Mouse (Mus musculus) MEL (cell line): ENCODE measurements around the gene Lgi1. TPM values are rescaled to one million over a fixed set of nuclear protein-coding genes. Genes with fewer than 3 reads are reported as not detected.
A peak's percentile ranks its signal among the peaks of the same experiment; 100 is the strongest.

Experiments used
- DNase-seq: peaks from one replicate; pipeline ENCODE4 v3.0.0; 2011; ENCODE audit warnings: low read depth, low spot score
- H3K27ac ChIP-seq: 2 replicates; pipeline ENCODE4 v1.5.1; 2012; ENCODE audit warnings: low read depth, mild to moderate bottlenecking, control low read depth, low read length, moderate library complexity; ENCODE audit not compliant: control insufficient read depth
- H3K27me3 ChIP-seq, 2 experiments: fragments of 150-350 bp in 1 of 2; sonication (generic) in 1 of 2; 2 replicates each; pipeline ENCODE4 v1.6.1; 2012; ENCODE audit warnings: low read length in 2 of 2, mild to moderate bottlenecking in 2 of 2, improper control_type of control experiment in 1 of 2, moderate library complexity in 1 of 2; ENCODE audit not compliant: insufficient read depth in 2 of 2, control insufficient read depth in 1 of 2
- H3K36me3 ChIP-seq, 2 experiments: 2 replicates each; pipeline ENCODE4 v1.6.1; 2012 to 2014; ENCODE audit warnings: low read length in 2 of 2, improper control_type of control experiment in 1 of 2, inconsistent platforms in 1 of 2, mild to moderate bottlenecking in 1 of 2; ENCODE audit not compliant: insufficient read depth in 2 of 2, control insufficient read depth in 1 of 2
- H3K4me1 ChIP-seq, 2 experiments: fragments of 150-350 bp in 1 of 2; sonication (generic) in 1 of 2; 2 replicates each; pipeline ENCODE4 v1.6.1; 2012; ENCODE audit warnings: low read length in 2 of 2, improper control_type of control experiment in 1 of 2, mild to moderate bottlenecking in 1 of 2; ENCODE audit not compliant: insufficient read depth in 2 of 2, control insufficient read depth in 1 of 2
- H3K4me3 ChIP-seq, 2 experiments: fragments of 150-350 bp in 1 of 2; sonication (generic) in 1 of 2; 2 replicates each; pipeline ENCODE4 v1.5.1; 2012; ENCODE audit warnings: low read depth in 2 of 2, low read length in 2 of 2, mild to moderate bottlenecking in 2 of 2, moderate library complexity in 2 of 2, control low read depth in 1 of 2, improper control_type of control experiment in 1 of 2; ENCODE audit not compliant: control insufficient read depth in 1 of 2, insufficient read depth in 1 of 2
- H3K79me2 ChIP-seq: 2 replicates; pipeline ENCODE4 v1.6.1; 2012; ENCODE audit warnings: mild to moderate bottlenecking, low read length, moderate library complexity; ENCODE audit not compliant: control insufficient read depth, poor library complexity, insufficient read depth
- H3K9ac ChIP-seq: 2 replicates; pipeline ENCODE4 v1.6.1; 2012; ENCODE audit warnings: low read depth, mild to moderate bottlenecking, control low read depth, low read length, moderate library complexity; ENCODE audit not compliant: control insufficient read depth, poor library complexity, severe bottlenecking
- H3K9me3 ChIP-seq: fragments of 150-350 bp; sonication (generic); replicated peaks from 2 replicates; pipeline ENCODE4 v1.6.1; 2012; ENCODE audit warnings: mild to moderate bottlenecking, low read length, improper control_type of control experiment, moderate library complexity; ENCODE audit not compliant: insufficient read depth
- BHLHE40 ChIP-seq: IDR thresholded peaks from 2 replicates; pipeline ENCODE4 v1.6.1; 2012; ENCODE audit warnings: low read depth, mild to moderate bottlenecking, inconsistent platforms, low read length, improper control_type of control experiment, borderline replicate concordance
- CHD1 ChIP-seq: IDR thresholded peaks from 2 replicates; pipeline ENCODE4 v1.6.1; 2012; ENCODE audit warnings: low read depth, mild to moderate bottlenecking, inconsistent platforms, low read length, improper control_type of control experiment
- CTCF ChIP-seq, 3 experiments: IDR thresholded peaks in 2 of 3; conservative IDR thresholded peaks in 1 of 3; 2 replicates each; pipeline ENCODE4 v1.5.1; 2011 to 2012; ENCODE audit warnings: low read length in 3 of 3, low read depth in 2 of 3, mild to moderate bottlenecking in 2 of 3, improper control_type of control experiment in 1 of 3, inconsistent platforms in 1 of 3, mixed read lengths in 1 of 3, moderate library complexity in 1 of 3; ENCODE audit not compliant: control insufficient read depth in 1 of 3, insufficient read depth in 1 of 3, poor library complexity in 1 of 3, severe bottlenecking in 1 of 3
- EP300 ChIP-seq, 2 experiments: IDR thresholded peaks; 2 replicates each; pipeline ENCODE4 v1.6.1; 2011; ENCODE audit warnings: improper control_type of control experiment in 2 of 2, low read length in 2 of 2, low read depth in 1 of 2, mild to moderate bottlenecking in 1 of 2
- ETS1 ChIP-seq: IDR thresholded peaks from 2 replicates; pipeline ENCODE4 v1.6.1; 2012; ENCODE audit warnings: low read depth, mild to moderate bottlenecking, inconsistent platforms, low read length, improper control_type of control experiment, moderate library complexity
- GABPA ChIP-seq: IDR thresholded peaks from 2 replicates; pipeline ENCODE4 v1.6.1; 2012; ENCODE audit warnings: low read depth, mild to moderate bottlenecking, inconsistent platforms, low read length, improper control_type of control experiment, moderate library complexity
- GATA1 ChIP-seq: IDR thresholded peaks from 2 replicates; pipeline ENCODE4 v1.6.1; 2011; ENCODE audit warnings: low read depth, low read length, improper control_type of control experiment
- KAT2A ChIP-seq: conservative IDR thresholded peaks from 2 replicates; pipeline ENCODE4 v1.6.1; 2012; ENCODE audit warnings: low read depth, low read length, improper control_type of control experiment, inconsistent platforms
- MXI1 ChIP-seq: IDR thresholded peaks from 2 replicates; pipeline ENCODE4 v1.6.1; 2011; ENCODE audit warnings: mild to moderate bottlenecking, low read depth, low read length, improper control_type of control experiment
- NELFE ChIP-seq: IDR thresholded peaks from 2 replicates; pipeline ENCODE4 v1.6.1; 2011; ENCODE audit warnings: low read depth, low read length, improper control_type of control experiment
- RAD21 ChIP-seq: IDR thresholded peaks from 2 replicates; pipeline ENCODE4 v1.6.1; 2011; ENCODE audit warnings: mild to moderate bottlenecking, low read depth, low read length, improper control_type of control experiment
- TBP ChIP-seq: IDR thresholded peaks from 2 replicates; pipeline ENCODE4 v1.8.0; 2011; ENCODE audit warnings: low read depth, low read length, improper control_type of control experiment
- USF1 ChIP-seq: IDR thresholded peaks from 2 replicates; pipeline ENCODE4 v1.6.1; 2014; ENCODE audit warnings: low read depth, mild to moderate bottlenecking, inconsistent platforms, low read length, improper control_type of control experiment, moderate library complexity
- USF2 ChIP-seq, 2 experiments: IDR thresholded peaks; 2 replicates each; pipeline ENCODE4 v1.6.1; 2011 to 2012; ENCODE audit warnings: improper control_type of control experiment in 2 of 2, low read length in 2 of 2, borderline replicate concordance in 1 of 2, inconsistent platforms in 1 of 2, low read depth in 1 of 2, mild to moderate bottlenecking in 1 of 2; ENCODE audit not compliant: insufficient read depth in 1 of 2
- ZKSCAN1 ChIP-seq: IDR thresholded peaks from 2 replicates; pipeline ENCODE4 v1.6.1; 2012; ENCODE audit warnings: low read depth, mild to moderate bottlenecking, inconsistent platforms, low read length, improper control_type of control experiment, moderate library complexity
- polyA plus RNA-seq, 2 experiments: library from polyadenylated mRNA; stranded (reverse) in 1 of 2; unstranded in 1 of 2; fragments of >175 nt in 1 of 2; fragments of >200 nt in 1 of 2; gene quantifications; 2 replicates each; pipeline versions ENCODE4 v1.2.1 to v1.2.4; 2012; ENCODE audit warnings: low replicate concordance in 2 of 2, low read depth in 1 of 2; ENCODE audit not compliant: insufficient read length in 2 of 2, insufficient read depth in 1 of 2, missing spikeins in 1 of 2
- total RNA-seq: library from RNA; depleted of rRNA; stranded (reverse); fragments of 300-350 nt; gene quantifications from 2 replicates; pipeline ENCODE4 v1.2.3, GENCODE M21; 2012

Gene Lgi1
- total and polyA plus RNA-seq, 3 experiments = 0.01 TPM; not detected in 2

- Histone ChIP-seq H3K79me2 (no peaks in the 10 kb centered on the region), H3K27ac (no peak overlapping the region), H3K36me3 (no peaks in the 10 kb centered on the region), H3K4me1 (no peaks in the 10 kb centered on the region), H3K4me3 (no peak overlapping the region), H3K9ac (no peak overlapping the region), H3K27me3 (no peaks in the 10 kb centered on the region; a peak in 1 of 4 replicates)
- peak; percentile 37 for DNase-seq
- TF ChIP-seq USF1 (peak; percentile 90), EP300 (IDR thresholded peaks at IDR 0.05; ENCODE audit: low read depth in 1 of 2, low read length in 2 of 2) (peak in 1 of 2 experiments; percentile 41; a peak in 1 of 4 replicates), USF2 (IDR thresholded peaks at IDR 0.05; ENCODE audit: borderline replicate concordance in 1 of 2, insufficient read depth in 1 of 2, low read depth in 1 of 2, low read length in 2 of 2) (peak in 1 of 2 experiments; percentile 78; a peak in 2 of 4 replicates), NELFE (no peak), MXI1 (no peak), ETS1 (0 out of 2 replicates have a peak, but pooled peaks have one; percentile 17), GATA1 (0 out of 2 replicates have a peak, but pooled peaks have one; percentile 22), BHLHE40 (0 out of 2 replicates have a peak, but pooled peaks have one; percentile 58)
- TF ChIP-seq, all 39 proteins: peak for 6
- no peaks in the 10 kb centered on the region for H3K9me3 ChIP-seq
These were observed 63.7 kb downstream of the Lgi1 start for GRCm38 (mm10) chr19:38328010-38328409.

- no peaks in the 10 kb centered on the region for H3K79me2 ChIP-seq
- DNase-seq = no peak
- H3K9me3 ChIP-seq = no peaks in the 10 kb centered on the region
- no peaks in the 10 kb centered on the region for H3K36me3 ChIP-seq
- H3K27ac ChIP-seq = no peak overlapping the region
- no peaks in the 10 kb centered on the region for H3K4me1 ChIP-seq
- H3K4me3 ChIP-seq = no peak overlapping the region
- no peaks in the 10 kb centered on the region; a peak in 1 of 4 replicates for H3K27me3 ChIP-seq
- TF ChIP-seq CHD1 (no peak), MXI1 (no peak), TBP (no peak), ZKSCAN1 (no peak), RAD21 (peak; percentile 16), KAT2A (no peak), CTCF (IDR thresholded peaks at IDR 0.05 in 2 of 3, conservative IDR thresholded peaks at IDR 0.05 in 1 of 3; ENCODE audit: control insufficient read depth in 1 of 3, insufficient read depth in 1 of 3, low read depth in 2 of 3, low read length in 3 of 3, poor library complexity in 1 of 3, severe bottlenecking in 1 of 3) (peak in 1 of 3 experiments; percentile 21; a peak in 2 of 6 replicates)
- no peak overlapping the region for H3K9ac ChIP-seq
These were observed 64.9 kb downstream of the Lgi1 start for GRCm38 (mm10) chr19:38329257-38329656.

- H3K4me3 ChIP-seq = no peak overlapping the region
- no peak overlapping the region for H3K27ac ChIP-seq
- H3K27me3 ChIP-seq = no peaks in the 10 kb centered on the region; a peak in 1 of 4 replicates
- no peaks in the 10 kb centered on the region for H3K4me1 ChIP-seq
- DNase-seq = no peak
- no peaks in the 10 kb centered on the region for H3K36me3 ChIP-seq
- no peak for TF ChIP-seq CHD1
- TF ChIP-seq CTCF (IDR thresholded peaks at IDR 0.05 in 2 of 3, conservative IDR thresholded peaks at IDR 0.05 in 1 of 3; ENCODE audit: control insufficient read depth in 1 of 3, insufficient read depth in 1 of 3, low read depth in 2 of 3, low read length in 3 of 3, poor library complexity in 1 of 3, severe bottlenecking in 1 of 3) = no peak
- no peak for TF ChIP-seq GATA1
- no peak for TF ChIP-seq GABPA
- H3K79me2 ChIP-seq = no peaks in the 10 kb centered on the region
- no peaks in the 10 kb centered on the region for H3K9me3 ChIP-seq
- H3K9ac ChIP-seq = no peak overlapping the region
These were observed 66.7 kb downstream of the Lgi1 start for GRCm38 (mm10) chr19:38331072-38331471.
